Mouse (Mus musculus) liver, embryonic 16.5 days (tissue): ENCODE results near the gene Snx5. TPM values are rescaled to one million over a fixed set of nuclear protein-coding genes. Genes with fewer than 3 reads are reported as not detected.

Experiments used
- ATAC-seq: fragments of 200-750 bp; cut with Nextera tagmentation; 2 replicates; pipeline ENCODE4 v1.8.0; 2017; ENCODE audit warnings: low read depth, mild to moderate bottlenecking, moderate number of reproducible peaks, moderate library complexity
- H3K27ac ChIP-seq: fragments of 300-500 bp; sonication (generic); 2 replicates; pipeline ENCODE4 v1.5.1; 2014; ENCODE audit warnings: mild to moderate bottlenecking, low read length
- H3K27me3 ChIP-seq: fragments of 300-500 bp; sonication (generic); 2 replicates; pipeline ENCODE4 v1.6.1; 2014; ENCODE audit warnings: low read depth, low read length, mixed read lengths; ENCODE audit not compliant: control insufficient read depth, insufficient read depth
- H3K36me3 ChIP-seq: fragments of 300-500 bp; sonication (generic); 2 replicates; pipeline ENCODE4 v1.6.1; 2014; ENCODE audit warnings: mild to moderate bottlenecking; ENCODE audit not compliant: control insufficient read depth, insufficient read depth
- H3K4me1 ChIP-seq: fragments of 300-500 bp; sonication (generic); 2 replicates; pipeline ENCODE4 v1.6.1; 2014; ENCODE audit warnings: low read depth, low read length, mixed read lengths; ENCODE audit not compliant: control insufficient read depth
- H3K4me2 ChIP-seq: fragments of 300-500 bp; sonication (generic); 2 replicates; pipeline ENCODE4 v1.6.1; 2014; ENCODE audit warnings: low read depth, low read length, mixed read lengths
- H3K4me3 ChIP-seq: fragments of 300-500 bp; sonication (generic); 2 replicates; pipeline ENCODE4 v1.5.1; 2014; ENCODE audit warnings: low read depth, mild to moderate bottlenecking, low read length
- H3K9ac ChIP-seq: fragments of 300-500 bp; sonication (generic); 2 replicates; pipeline ENCODE4 v1.6.1; 2014; ENCODE audit warnings: low read depth, low read length
- H3K9me3 ChIP-seq: fragments of 300-500 bp; sonication (generic); replicated peaks from 2 replicates; pipeline ENCODE4 v1.6.1; 2016; ENCODE audit warnings: low read length; ENCODE audit not compliant: control insufficient read depth
- WGBS: fragments of 180-500 bp; shearing (Covaris S2); extraction: QIAGEN DNeasy Blood & Tissue Kit; methylation state at CpG from one replicate; pipeline ENCODE4 v1.1.7; 2014; ENCODE audit not compliant: insufficient replicate concordance; 5-methylcytosine and 5-hydroxymethylcytosine counted together
- polyA plus RNA-seq: library from polyadenylated mRNA; unstranded; fragments of >200 nt; fragmentation: Nextera tagmentation; extraction: Ambion mirVana; gene quantifications from 2 replicates; pipeline ENCODE4 v1.2.1, GENCODE M21; 2015

Gene Snx5
- polyA plus RNA-seq, 1 experiment from 2014 or later = 56.5 TPM

DNA sequence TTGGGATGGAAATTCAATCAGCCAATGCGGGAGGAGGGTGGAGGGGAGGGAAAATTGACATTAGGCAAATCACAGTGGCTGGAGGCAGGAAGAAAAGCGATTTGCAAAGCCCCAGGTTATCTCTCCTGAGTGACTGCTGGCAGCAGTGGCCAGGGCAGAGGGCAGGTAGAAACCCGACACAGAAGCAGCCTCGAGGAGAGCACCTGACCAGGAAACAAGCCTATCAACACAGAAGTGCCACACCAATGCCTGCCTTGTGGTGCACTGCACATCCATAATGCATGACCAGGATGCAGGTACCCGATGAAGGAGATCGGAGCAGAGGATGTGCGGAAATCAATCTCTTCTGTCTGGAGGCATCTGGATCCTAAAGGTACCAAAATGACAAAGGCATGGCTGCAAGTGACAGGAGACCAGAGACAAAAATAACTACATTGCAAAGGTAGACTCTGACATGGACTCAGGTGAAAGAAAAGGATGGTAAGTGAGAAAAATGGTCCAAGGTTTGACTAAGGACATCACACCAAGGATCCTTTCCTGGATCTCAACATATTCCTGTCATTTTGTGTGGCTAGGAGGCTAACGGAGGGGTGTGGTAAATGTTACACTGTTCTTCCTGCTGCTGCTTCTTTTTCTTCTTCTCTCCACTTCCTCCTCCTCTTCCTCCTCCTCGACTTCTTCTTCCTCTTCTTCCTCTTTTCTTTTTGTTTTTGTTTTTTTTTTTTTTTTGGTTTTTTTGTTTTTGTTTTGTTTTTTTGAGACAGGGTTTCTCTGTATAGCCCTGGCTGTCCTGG lies 33.7 kb downstream of the Snx5 start:
- Histone ChIP-seq H3K27ac (no peak overlapping the region), H3K27me3 (no peaks in the 10 kb centered on the region), H3K4me2 (no peak overlapping the region), H3K4me3 (no peak overlapping the region), H3K9me3 (no peaks in the 10 kb centered on the region), H3K36me3 (no peaks in the 10 kb centered on the region), H3K4me1 (no peaks in the 10 kb centered on the region), H3K9ac (no peak overlapping the region)
- WGBS = 50% methylated on average over 9 of the region's 9 CpGs
- no peak for ATAC-seq

GRCm38 (mm10) chr2:144235776-144236175 lies 34.9 kb downstream of the Snx5 start:
- Histone ChIP-seq H3K4me1 (peaks cover 7% of the 10 kb centered on the region), H3K4me2 (no peak overlapping the region), H3K4me3 (no peak overlapping the region), H3K36me3 (no peaks in the 10 kb centered on the region), H3K9ac (no peak overlapping the region), H3K27me3 (no peaks in the 10 kb centered on the region), H3K9me3 (no peaks in the 10 kb centered on the region), H3K27ac (no peak overlapping the region)
- WGBS = 68% methylated on average over 3 of the region's 3 CpGs
- no peak for ATAC-seq

DNA sequence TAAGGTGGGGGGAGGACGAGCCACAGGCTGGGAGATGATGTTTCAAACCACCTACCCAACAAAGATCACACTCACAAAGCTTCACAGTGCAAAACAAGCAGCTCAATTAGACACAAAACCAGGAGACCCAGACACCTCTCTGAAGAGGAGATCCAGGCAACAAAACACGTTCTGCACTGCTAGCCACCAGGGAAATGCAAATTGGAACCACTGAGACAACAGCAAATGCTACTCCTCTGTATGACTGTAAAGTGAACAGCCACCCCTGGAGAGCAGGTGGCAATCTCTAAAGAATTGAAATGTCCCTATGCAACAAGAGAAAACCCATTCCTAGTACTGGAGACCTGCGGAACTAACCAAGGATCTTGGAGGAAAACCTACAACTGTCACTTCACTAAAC lies 37.2 kb downstream of the Snx5 start:
- Histone ChIP-seq H3K36me3 (no peaks in the 10 kb centered on the region), H3K4me2 (no peak overlapping the region), H3K27ac (no peak overlapping the region), H3K9ac (no peak overlapping the region), H3K4me1 (peaks cover 16% of the 10 kb centered on the region), H3K4me3 (no peak overlapping the region), H3K27me3 (no peaks in the 10 kb centered on the region), H3K9me3 (no peaks in the 10 kb centered on the region)
- ATAC-seq = no peak
- WGBS = 66% methylated on average over 3 of the region's 3 CpGs

GRCm38 (mm10) chr2:144231115-144231514 lies 39.6 kb downstream of the Snx5 start:
- peaks cover 3% of the 10 kb centered on the region; the same call in 1 of the 2 replicates for H3K9me3 ChIP-seq

GRCm38 (mm10) chr2:144230498-144230897 lies 40.2 kb downstream of the Snx5 start:
- no peaks in the 10 kb centered on the region for H3K36me3 ChIP-seq
- H3K4me3 ChIP-seq = peak overlapping the region; percentile 16; the same call in 1 of the 2 replicates
- H3K4me1 ChIP-seq = peaks cover 16% of the 10 kb centered on the region
- peak overlapping the region; percentile 70 for H3K27ac ChIP-seq
- 2% methylated on average over 7 of the region's 7 CpGs for WGBS
- no peaks in the 10 kb centered on the region for H3K27me3 ChIP-seq
- H3K9ac ChIP-seq = peak overlapping the region; percentile 8; the same call in 1 of the 2 replicates
- peak overlapping the region; percentile 51 for H3K4me2 ChIP-seq
- ATAC-seq = peak; percentile 62
- peaks cover 3% of the 10 kb centered on the region; the same call in 1 of the 2 replicates for H3K9me3 ChIP-seq

More at GRCm38 (mm10) chr2:144231115-144231514, 39.6 kb downstream of the Snx5 start:
- Histone ChIP-seq H3K27me3 (no peaks in the 10 kb centered on the region), H3K4me1 (peaks cover 16% of the 10 kb centered on the region), H3K4me3 (peak overlapping the region; percentile 26; the same call in 1 of the 2 replicates), H3K36me3 (no peaks in the 10 kb centered on the region), H3K9ac (no peak overlapping the region), H3K27ac (peak overlapping the region; percentile 70), H3K4me2 (peak overlapping the region; percentile 51; the same call in 1 of the 2 replicates)
- WGBS = 14% methylated on average over 5 of the region's 5 CpGs
- ATAC-seq = no peak

DNA sequence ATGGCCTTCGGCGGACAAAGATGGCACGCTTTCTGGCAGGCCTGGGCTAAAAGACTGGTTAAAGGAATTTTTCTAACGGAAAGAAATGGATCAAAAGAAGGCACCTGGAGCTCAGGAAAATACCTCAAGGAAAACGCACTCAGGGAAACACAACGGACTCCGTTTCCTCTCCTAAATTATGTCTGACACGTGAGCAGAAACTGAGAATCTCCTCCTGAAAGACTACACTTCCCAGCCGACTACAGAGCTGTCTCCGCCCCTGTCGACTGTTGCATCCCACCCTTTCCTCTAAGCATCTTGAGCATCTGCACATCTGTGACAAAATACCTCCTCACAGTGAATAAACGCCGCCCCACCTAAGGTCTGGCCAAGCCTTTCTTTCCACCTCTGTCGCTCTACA lies 41.1 kb downstream of the Snx5 start:
- Histone ChIP-seq H3K9me3 (peaks cover 3% of the 10 kb centered on the region; the same call in 1 of the 2 replicates), H3K36me3 (no peaks in the 10 kb centered on the region), H3K27ac (no peak overlapping the region), H3K4me3 (no peak overlapping the region), H3K4me2 (peak overlapping the region; percentile 51; the same call in 1 of the 2 replicates), H3K27me3 (no peaks in the 10 kb centered on the region), H3K9ac (no peak overlapping the region), H3K4me1 (peaks cover 16% of the 10 kb centered on the region)
- WGBS = 50% methylated on average over 14 of the region's 14 CpGs
- ATAC-seq = no peak

DNA sequence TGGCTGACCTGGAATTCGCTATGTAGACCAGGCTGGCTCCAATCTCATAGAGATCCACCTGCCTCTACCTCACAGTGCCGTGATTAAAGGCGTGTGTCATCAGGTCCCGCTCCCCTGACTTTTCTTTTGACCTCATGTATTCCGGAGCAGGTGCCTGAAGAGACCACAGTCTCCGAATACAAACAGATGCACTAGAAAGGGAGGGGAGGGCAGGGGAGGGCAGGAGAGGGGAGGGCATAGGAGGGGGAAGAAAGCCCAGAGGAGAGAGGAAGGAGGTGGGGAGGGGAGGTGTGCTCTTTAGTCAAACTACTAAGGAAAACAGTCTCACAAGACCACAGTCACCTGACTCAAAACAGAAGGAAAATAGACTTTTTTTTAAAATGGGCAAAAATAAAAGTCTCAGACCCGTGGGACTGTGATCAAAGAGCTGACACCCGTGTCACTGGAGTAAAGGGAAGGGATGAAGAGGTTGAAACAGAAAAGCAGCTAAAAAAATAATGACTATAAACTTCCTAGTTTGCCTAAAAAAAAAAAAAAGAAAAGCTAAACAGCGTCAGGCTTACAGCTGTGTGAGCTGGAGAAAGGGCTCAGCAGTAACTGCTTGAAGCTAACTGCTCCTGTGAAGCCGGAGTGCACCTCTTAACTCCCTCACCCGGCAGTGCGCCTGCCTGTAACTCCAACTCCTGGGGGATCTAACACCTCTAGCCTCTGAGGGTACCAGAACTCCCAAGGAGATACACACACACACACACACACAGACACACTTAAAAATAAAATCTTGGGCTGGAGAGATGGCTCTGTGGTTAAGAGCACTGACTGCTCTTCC lies 42.0 kb downstream of the Snx5 start:
- H3K9me3 ChIP-seq = peaks cover 3% of the 10 kb centered on the region; the same call in 1 of the 2 replicates
- no peak overlapping the region for H3K4me2 ChIP-seq
- peaks cover 16% of the 10 kb centered on the region for H3K4me1 ChIP-seq
- ATAC-seq = no peak
- no peaks in the 10 kb centered on the region for H3K36me3 ChIP-seq
- no peak overlapping the region for H3K27ac ChIP-seq
- no peaks in the 10 kb centered on the region for H3K27me3 ChIP-seq
- 57% methylated on average over 12 of the region's 12 CpGs for WGBS
- no peak overlapping the region for H3K9ac ChIP-seq
- H3K4me3 ChIP-seq = no peak overlapping the region

GRCm38 (mm10) chr2:144226906-144227586 lies 43.7 kb downstream of the Snx5 start:
- H3K4me2 ChIP-seq = no peak overlapping the region
- 70% methylated on average over 12 of the region's 12 CpGs for WGBS
- no peaks in the 10 kb centered on the region for H3K36me3 ChIP-seq
- peaks cover 3% of the 10 kb centered on the region; the same call in 1 of the 2 replicates for H3K9me3 ChIP-seq
- H3K27ac ChIP-seq = no peak overlapping the region
- no peak overlapping the region for H3K4me3 ChIP-seq
- H3K4me1 ChIP-seq = peaks cover 16% of the 10 kb centered on the region
- H3K27me3 ChIP-seq = no peaks in the 10 kb centered on the region
- no peak for ATAC-seq
- H3K9ac ChIP-seq = no peak overlapping the region
